Mouse (Mus musculus): ENCODE measurements around the gene Boc. TPM values are rescaled to one million over a fixed set of nuclear protein-coding genes. Genes with fewer than 3 reads are reported as not detected.

Boc gene
- polyA plus RNA-seq, 2 experiments, result 0.15 to 0.27 TPM

DNA sequence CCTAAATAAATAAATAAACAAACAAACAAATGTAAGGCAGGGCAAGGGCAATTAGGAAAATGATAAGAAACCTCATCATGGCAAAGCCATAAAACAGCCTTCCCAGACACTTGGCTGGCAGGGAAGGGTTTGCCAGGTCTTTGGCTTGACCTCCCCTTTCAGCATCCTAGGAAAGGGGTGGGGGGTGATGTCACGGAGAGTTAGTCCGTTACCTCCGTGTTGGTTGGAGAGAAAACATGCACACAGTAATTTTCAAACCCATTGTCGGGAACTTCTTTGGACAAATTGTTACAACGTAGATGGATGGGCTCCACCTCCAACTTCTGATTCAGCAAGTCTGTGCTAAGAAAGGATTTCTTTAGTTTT lies 616 bp upstream of the Boc start:
- DNase-seq (ENCODE audit: low read depth in 3 of 3, low spot score in 3 of 3), result no peak
- no peak overlapping the region for H3K4me3 ChIP-seq (ENCODE audit: insufficient read depth in 1 of 2, low read depth in 2 of 2, low read length in 2 of 2)
- no peak for ATAC-seq (ENCODE audit: insufficient read depth)
- H3K4me1 ChIP-seq (replicated peaks; ENCODE audit: control insufficient read depth in 2 of 2, insufficient read depth in 2 of 2, low read length in 1 of 2), result no peaks in the 10 kb centered on the region
- no peak overlapping the region for H3K4me2 ChIP-seq (ENCODE audit: low read depth)
- H3K27ac ChIP-seq, result no peak overlapping the region
- no peaks in the 10 kb centered on the region for H3K9me3 ChIP-seq (ENCODE audit: control insufficient read depth, low read length)
- no peak overlapping the region for H3K9ac ChIP-seq (replicated peaks)
- peaks cover 37% of the 10 kb centered on the region for H3K27me3 ChIP-seq (ENCODE audit: control insufficient read depth, insufficient read depth, low read length)
- H3K36me3 ChIP-seq (replicated peaks; ENCODE audit: control insufficient read depth, insufficient read depth, low read depth), result no peaks in the 10 kb centered on the region
- TF ChIP-seq CTCF (IDR thresholded peaks at IDR 0.05; ENCODE audit: low read depth) (no peak), EP300 (IDR thresholded peaks at IDR 0.05; ENCODE audit: low read depth) (no peak)
- 19% methylated on average over 5 of the region's 5 CpGs for WGBS (ENCODE audit: insufficient replicate concordance)

DNA sequence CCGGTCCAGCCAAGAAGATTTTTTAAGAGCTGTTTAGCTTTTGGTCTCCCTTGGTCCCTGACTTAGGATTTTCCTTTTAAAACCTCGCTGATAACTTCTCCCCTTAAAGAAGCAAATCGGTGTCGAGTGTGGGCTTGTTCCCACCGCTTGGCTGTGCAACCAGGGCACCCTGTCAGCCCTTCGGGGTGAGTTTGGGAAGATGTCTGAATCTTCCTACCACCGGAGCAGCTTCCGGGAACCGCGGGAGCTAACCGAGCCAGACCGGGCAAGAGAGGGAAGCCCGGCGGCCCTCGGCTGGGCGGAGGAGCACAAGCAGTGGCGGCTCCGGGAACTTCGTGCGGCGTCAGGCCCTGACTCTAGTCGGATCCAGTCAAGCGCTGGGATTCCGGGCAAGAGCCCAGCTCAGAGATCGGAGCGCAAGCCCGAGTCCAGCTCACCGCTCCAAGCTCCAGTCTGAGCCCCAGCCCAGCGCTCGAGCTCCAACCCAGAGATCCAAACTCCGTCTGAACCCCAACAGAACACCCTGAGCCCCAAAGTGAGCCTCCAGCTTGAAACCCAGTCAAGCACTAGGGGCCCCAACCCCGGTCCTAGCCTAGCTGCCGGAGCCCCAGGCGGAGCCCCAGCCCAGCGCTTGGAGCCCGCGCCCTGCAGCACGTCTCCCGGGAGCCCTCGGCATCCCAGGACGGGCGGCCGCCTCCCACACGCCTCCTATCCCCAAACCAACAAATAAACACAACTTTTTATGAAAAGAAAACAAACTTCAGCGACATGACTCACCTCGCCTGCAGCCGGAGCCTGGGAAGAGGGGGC lies 831 bp downstream of the Boc start:
- H3K27ac ChIP-seq, result no peak overlapping the region
- no peak for TF ChIP-seq EP300 (IDR thresholded peaks at IDR 0.05; ENCODE audit: low read depth)
- no peak for TF ChIP-seq CTCF (IDR thresholded peaks at IDR 0.05; ENCODE audit: low read depth)
- H3K9ac ChIP-seq (replicated peaks), result no peak overlapping the region
- under 1% methylated on average over 47 of the region's 47 CpGs for WGBS (ENCODE audit: insufficient replicate concordance)
- H3K9me3 ChIP-seq (ENCODE audit: control insufficient read depth, low read length), result no peaks in the 10 kb centered on the region
- no peaks in the 10 kb centered on the region for H3K4me1 ChIP-seq (replicated peaks; ENCODE audit: control insufficient read depth in 2 of 2, insufficient read depth in 2 of 2, low read length in 1 of 2)
- no peak for DNase-seq (ENCODE audit: low read depth in 3 of 3, low spot score in 3 of 3)
- ATAC-seq (ENCODE audit: insufficient read depth), result no peak
- H3K36me3 ChIP-seq (replicated peaks; ENCODE audit: control insufficient read depth, insufficient read depth, low read depth), result no peaks in the 10 kb centered on the region
- peaks cover 37% of the 10 kb centered on the region for H3K27me3 ChIP-seq (ENCODE audit: control insufficient read depth, insufficient read depth, low read length)
- peak overlapping the region; percentile 61 for H3K4me2 ChIP-seq (ENCODE audit: low read depth)
- peak overlapping the region; percentile 31 to 46 for H3K4me3 ChIP-seq (ENCODE audit: insufficient read depth in 1 of 2, low read depth in 2 of 2, low read length in 2 of 2)

DNA sequence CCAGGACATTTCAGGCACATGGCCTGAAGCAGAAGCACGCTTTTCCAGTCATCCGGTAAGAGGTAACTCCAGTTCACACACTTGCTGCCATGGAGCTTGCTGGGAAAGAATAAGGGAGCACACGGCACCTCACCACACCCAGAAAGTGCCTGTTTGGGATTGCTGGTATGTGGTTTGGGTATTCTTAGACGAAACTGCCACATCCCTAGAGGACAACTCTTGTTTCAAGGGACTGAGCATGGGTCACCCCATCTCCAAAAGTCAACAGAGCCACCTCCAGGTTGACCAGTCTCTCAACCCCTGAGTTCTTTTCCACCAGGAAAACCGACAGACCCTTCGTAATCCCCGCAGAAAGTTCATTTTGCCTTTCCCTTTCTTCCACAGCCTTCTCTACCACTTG lies 1.6 kb downstream of the Boc start:
- H3K4me3 ChIP-seq (ENCODE audit: insufficient read depth in 1 of 2, low read depth in 2 of 2, low read length in 2 of 2), result no peak overlapping the region
- DNase-seq (ENCODE audit: low read depth in 3 of 3, low spot score in 3 of 3) (no peak), ATAC-seq (ENCODE audit: insufficient read depth) (no peak)
- H3K4me2 ChIP-seq (ENCODE audit: low read depth), result no peak overlapping the region
- no peak overlapping the region for H3K9ac ChIP-seq (replicated peaks)
- H3K27me3 ChIP-seq (ENCODE audit: control insufficient read depth, insufficient read depth, low read length), result peaks cover 37% of the 10 kb centered on the region
- H3K9me3 ChIP-seq (ENCODE audit: control insufficient read depth, low read length), result no peaks in the 10 kb centered on the region
- H3K27ac ChIP-seq, result no peak overlapping the region
- WGBS (ENCODE audit: insufficient replicate concordance), result 49% methylated on average over 7 of the region's 7 CpGs
- H3K36me3 ChIP-seq (replicated peaks; ENCODE audit: control insufficient read depth, insufficient read depth, low read depth), result no peaks in the 10 kb centered on the region
- no peaks in the 10 kb centered on the region for H3K4me1 ChIP-seq (replicated peaks; ENCODE audit: control insufficient read depth in 2 of 2, insufficient read depth in 2 of 2, low read length in 1 of 2)
- TF ChIP-seq CTCF (IDR thresholded peaks at IDR 0.05; ENCODE audit: low read depth) (no peak), EP300 (IDR thresholded peaks at IDR 0.05; ENCODE audit: low read depth) (no peak)

DNA sequence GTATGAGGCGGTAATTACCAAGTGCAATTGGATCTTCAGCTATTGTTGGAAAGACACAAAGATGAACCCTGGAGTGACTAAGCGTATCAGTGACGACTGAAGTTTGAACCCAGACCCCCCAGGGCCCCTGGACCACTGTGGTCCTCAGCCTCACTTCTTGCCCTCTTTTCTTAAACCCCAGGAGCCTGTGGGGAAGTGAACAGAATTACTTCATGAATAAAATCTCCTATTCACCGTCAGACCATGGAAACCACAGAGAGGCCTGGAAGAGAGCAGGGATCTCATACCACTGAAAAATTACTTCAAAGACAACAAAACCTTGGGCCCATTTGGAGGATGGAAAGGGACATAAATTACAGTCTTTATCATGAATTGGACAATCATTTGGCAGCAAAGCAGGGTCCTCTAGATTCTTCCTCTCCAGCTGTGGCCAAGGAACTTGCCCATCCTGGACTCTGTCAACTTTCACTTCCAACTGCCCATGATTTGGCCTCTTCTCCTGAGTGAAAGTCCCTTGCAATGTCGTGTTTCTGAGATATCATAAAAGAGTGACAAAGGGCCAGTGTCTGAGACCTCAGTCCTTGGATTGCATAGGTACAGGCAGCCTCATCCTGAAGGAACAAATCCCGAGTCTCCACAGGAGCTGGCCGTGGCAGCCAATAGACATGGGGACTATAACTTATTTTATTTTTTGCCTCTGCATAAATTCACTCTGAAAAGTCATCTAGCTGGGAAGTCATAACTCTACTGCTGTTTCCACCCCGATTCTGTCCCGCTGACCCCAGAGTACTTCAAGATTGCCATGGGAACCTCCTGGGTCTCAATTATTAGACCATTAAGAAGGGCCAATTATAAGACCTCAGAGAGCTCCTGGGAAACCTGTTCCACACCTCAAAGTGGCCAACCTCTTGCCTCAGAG lies 2.6 kb downstream of the Boc start:
- no peak overlapping the region for H3K4me2 ChIP-seq (ENCODE audit: low read depth)
- H3K4me1 ChIP-seq (replicated peaks; ENCODE audit: control insufficient read depth in 2 of 2, insufficient read depth in 2 of 2, low read length in 1 of 2), result no peaks in the 10 kb centered on the region
- H3K4me3 ChIP-seq (ENCODE audit: insufficient read depth in 1 of 2, low read depth in 2 of 2, low read length in 2 of 2), result no peak overlapping the region
- WGBS (ENCODE audit: insufficient replicate concordance), result 53% methylated on average over 9 of the region's 9 CpGs
- H3K27me3 ChIP-seq (ENCODE audit: control insufficient read depth, insufficient read depth, low read length), result peaks cover 37% of the 10 kb centered on the region
- H3K36me3 ChIP-seq (replicated peaks; ENCODE audit: control insufficient read depth, insufficient read depth, low read depth), result no peaks in the 10 kb centered on the region
- H3K27ac ChIP-seq, result no peak overlapping the region
- no peak for ATAC-seq (ENCODE audit: insufficient read depth)
- no peaks in the 10 kb centered on the region for H3K9me3 ChIP-seq (ENCODE audit: control insufficient read depth, low read length)
- DNase-seq (ENCODE audit: low read depth in 3 of 3, low spot score in 3 of 3), result no peak
- no peak overlapping the region for H3K9ac ChIP-seq (replicated peaks)
- TF ChIP-seq EP300 (IDR thresholded peaks at IDR 0.05; ENCODE audit: low read depth) (no peak), CTCF (IDR thresholded peaks at IDR 0.05; ENCODE audit: low read depth) (no peak)

DNA sequence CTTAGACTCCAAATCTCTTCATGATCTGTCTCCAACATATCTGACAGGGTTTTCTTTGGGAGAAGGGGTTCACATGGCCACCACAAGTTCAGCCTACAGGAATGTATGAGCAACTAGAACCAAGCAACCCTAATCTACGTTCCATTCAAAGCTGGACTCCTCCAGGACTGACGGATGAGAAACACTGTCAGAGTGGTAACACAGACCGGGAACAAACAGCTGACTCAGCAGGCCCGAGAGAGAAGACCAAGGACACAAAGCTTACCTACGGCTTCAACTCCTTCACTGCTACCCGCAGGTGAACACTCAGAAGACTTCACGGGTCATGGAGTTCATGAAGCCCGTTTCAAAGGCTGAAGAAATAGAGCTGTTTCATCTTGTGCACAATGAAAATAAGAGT lies 4.8 kb downstream of the Boc start:
- H3K27ac ChIP-seq, result no peak overlapping the region
- H3K4me2 ChIP-seq (ENCODE audit: low read depth), result no peak overlapping the region
- no peaks in the 10 kb centered on the region for H3K36me3 ChIP-seq (replicated peaks; ENCODE audit: control insufficient read depth, insufficient read depth, low read depth)
- H3K9me3 ChIP-seq (ENCODE audit: control insufficient read depth, low read length), result no peaks in the 10 kb centered on the region
- no peak overlapping the region for H3K9ac ChIP-seq (replicated peaks)
- WGBS (ENCODE audit: insufficient replicate concordance), result 50% methylated on average over 8 of the region's 8 CpGs
- no peaks in the 10 kb centered on the region for H3K4me1 ChIP-seq (replicated peaks; ENCODE audit: control insufficient read depth in 2 of 2, insufficient read depth in 2 of 2, low read length in 1 of 2)
- DNase-seq (ENCODE audit: low read depth in 3 of 3, low spot score in 3 of 3), result no peak
- no peak for ATAC-seq (ENCODE audit: insufficient read depth)
- peaks cover 22% of the 10 kb centered on the region for H3K27me3 ChIP-seq (ENCODE audit: control insufficient read depth, insufficient read depth, low read length)
- no peak for TF ChIP-seq EP300 (IDR thresholded peaks at IDR 0.05; ENCODE audit: low read depth)
- TF ChIP-seq CTCF (IDR thresholded peaks at IDR 0.05; ENCODE audit: low read depth), result no peak
- no peak overlapping the region for H3K4me3 ChIP-seq (ENCODE audit: insufficient read depth in 1 of 2, low read depth in 2 of 2, low read length in 2 of 2)
